Mouse (Mus musculus) intestine, embryonic 16.5 days (tissue): ENCODE results near the gene Cphx2. TPM values are rescaled to one million over a fixed set of nuclear protein-coding genes. Genes with fewer than 3 reads are reported as not detected.
"Not testable (repeated sequence)": the region's sequence is repeated elsewhere in the genome, so short reads cannot be mapped to it uniquely, and the experiment has no call there.

ENCODE experiments used
- ATAC-seq: fragments of 200-750 bp; cut with Nextera tagmentation; 2 replicates; pipeline ENCODE4 v1.8.0; 2017; ENCODE audit warnings: moderate TSS enrichment, moderate library complexity
- H3K27ac ChIP-seq: fragments of 300-500 bp; sonication (generic); 2 replicates; pipeline ENCODE4 v1.5.1; 2014; ENCODE audit warnings: mild to moderate bottlenecking, low read length
- H3K27me3 ChIP-seq: fragments of 300-500 bp; sonication (generic); replicated peaks from 2 replicates; pipeline ENCODE4 v1.6.1; 2014; ENCODE audit warnings: low read length, control low read depth, mixed read lengths; ENCODE audit not compliant: control insufficient read depth, insufficient read depth
- H3K36me3 ChIP-seq: fragments of 300-500 bp; sonication (generic); 2 replicates; pipeline ENCODE4 v1.6.1; 2014; ENCODE audit warnings: low read length, control low read depth; ENCODE audit not compliant: control insufficient read depth, insufficient read depth
- H3K4me1 ChIP-seq: fragments of 300-500 bp; sonication (generic); 2 replicates; pipeline ENCODE4 v1.6.1; 2014; ENCODE audit warnings: low read length, control low read depth, mixed read lengths; ENCODE audit not compliant: control insufficient read depth, insufficient read depth
- H3K4me2 ChIP-seq: fragments of 300-500 bp; sonication (generic); 2 replicates; pipeline ENCODE4 v1.6.1; 2014; ENCODE audit warnings: low read depth, low read length, control low read depth
- H3K4me3 ChIP-seq: fragments of 300-500 bp; sonication (generic); 2 replicates; pipeline ENCODE4 v1.5.1; 2014; ENCODE audit warnings: mild to moderate bottlenecking, low read length
- H3K9ac ChIP-seq: fragments of 300-500 bp; sonication (generic); 2 replicates; pipeline ENCODE4 v1.6.1; 2014; ENCODE audit warnings: low read depth, low read length
- H3K9me3 ChIP-seq: fragments of 300-500 bp; sonication (generic); 2 replicates; pipeline ENCODE4 v1.6.1; 2016; ENCODE audit warnings: low read length, control low read depth; ENCODE audit not compliant: control insufficient read depth
- WGBS: fragments of 180-500 bp; shearing (Covaris S2); extraction: QIAGEN DNeasy Blood & Tissue Kit; methylation state at CpG from one replicate; pipeline ENCODE4 v1.1.7; 2014; 5-methylcytosine and 5-hydroxymethylcytosine counted together
- polyA plus RNA-seq: library from polyadenylated mRNA; unstranded; fragments of >200 nt; fragmentation: Nextera tagmentation; extraction: Ambion mirVana; gene quantifications from 2 replicates; pipeline ENCODE4 v1.2.1, GENCODE M21; 2015

Cphx2 gene
- polyA plus RNA-seq, 1 experiment from 2014 or later: not detected

- peak; percentile 95 for ATAC-seq
- not testable (repeated sequence) for H3K27me3 ChIP-seq, H3K27ac ChIP-seq, H3K4me3 ChIP-seq, H3K9me3 ChIP-seq, H3K9ac ChIP-seq, H3K4me2 ChIP-seq, H3K4me1 ChIP-seq, H3K36me3 ChIP-seq
- no CpG with 5 or more reads among the region's 10 CpGs for WGBS
These were observed 14.0 kb upstream of the Cphx2 start, which contains the start of gene Tmem254c for GRCm38 (mm10) chr14:26067325-26067633. Gene Tmem254c (minus strand): TSS chr14:26067355.

GRCm38 (mm10) chr14:26076620-26077390 lies 4.5 kb upstream of the Cphx2 start:
- H3K4me1 ChIP-seq, H3K36me3 ChIP-seq, H3K4me2 ChIP-seq, H3K4me3 ChIP-seq, H3K27ac ChIP-seq, H3K9me3 ChIP-seq, H3K9ac ChIP-seq, H3K27me3 ChIP-seq: not testable (repeated sequence)
- WGBS: no CpG with 5 or more reads among the region's 5 CpGs
- ATAC-seq: peak; percentile 98

GRCm38 (mm10) chr14:26081997-26082396 lies 681 bp downstream of the Cphx2 start, which contains the start of gene Cphx3:
Gene Cphx3 (plus strand): TSS chr14:26082297.
- H3K9ac ChIP-seq, H3K4me1 ChIP-seq, H3K27ac ChIP-seq, H3K9me3 ChIP-seq, H3K4me3 ChIP-seq, ATAC-seq, H3K36me3 ChIP-seq, H3K27me3 ChIP-seq, H3K4me2 ChIP-seq: not testable (repeated sequence)
- no CpG with 5 or more reads among the region's 1 CpGs for WGBS

- H3K9me3 ChIP-seq, H3K27me3 ChIP-seq, H3K9ac ChIP-seq, H3K36me3 ChIP-seq, H3K27ac ChIP-seq, H3K4me1 ChIP-seq, H3K4me2 ChIP-seq, H3K4me3 ChIP-seq: not testable (repeated sequence)
- WGBS: no CpG with 5 or more reads among the region's 3 CpGs
- ATAC-seq: peak; percentile 46; the same call in 1 of the 2 replicates
These were observed 16.3 kb downstream of the Cphx2 start for GRCm38 (mm10) chr14:26097622-26098021.

- not testable (repeated sequence) for ATAC-seq, H3K9me3 ChIP-seq, H3K27me3 ChIP-seq, H3K36me3 ChIP-seq, H3K4me2 ChIP-seq, H3K4me3 ChIP-seq, H3K4me1 ChIP-seq, H3K27ac ChIP-seq, H3K9ac ChIP-seq
- WGBS: no CpG with 5 or more reads among the region's 7 CpGs
These were observed 36.8 kb downstream of the Cphx2 start, which contains the start of gene Duxbl2 for GRCm38 (mm10) chr14:26118150-26118549. Gene Duxbl2 (plus strand): TSS chr14:26118349.

- no CpG with 5 or more reads among the region's 18 CpGs for WGBS
- H3K27me3 ChIP-seq, H3K27ac ChIP-seq, H3K9ac ChIP-seq, H3K4me3 ChIP-seq, H3K36me3 ChIP-seq, H3K4me1 ChIP-seq, H3K4me2 ChIP-seq, H3K9me3 ChIP-seq: not testable (repeated sequence)
- peak; percentile 70 for ATAC-seq
These were observed 37.3 kb downstream of the Cphx2 start for GRCm38 (mm10) chr14:26118550-26119000.

- no CpG with 5 or more reads among the region's 7 CpGs for WGBS
- not testable (repeated sequence) for H3K27ac ChIP-seq, H3K4me1 ChIP-seq, H3K36me3 ChIP-seq, H3K9me3 ChIP-seq, ATAC-seq, H3K4me3 ChIP-seq, H3K4me2 ChIP-seq, H3K9ac ChIP-seq, H3K27me3 ChIP-seq
These were observed 37.8 kb downstream of the Cphx2 start for GRCm38 (mm10) chr14:26119095-26119494.

Other genes starting within 250 kb of the Cphx2 start
- 95.3 and 105 TPM in 2 replicates for gene Anxa11, start 239.4 kb upstream of the Cphx2 start, polyA plus RNA-seq
- 0.86 and 1.9 TPM in 2 replicates for gene Plac9a, start 178.4 kb upstream of the Cphx2 start, polyA plus RNA-seq
- gene Tmem254a, start 153.8 kb upstream of the Cphx2 start, polyA plus RNA-seq: 5.2 and 5.9 TPM in 2 replicates
- 0.33 TPM in 1 of 2 replicates, not detected in the other for gene Cphx1, start 143.2 kb upstream of the Cphx2 start, polyA plus RNA-seq
- 0.40 and 0.71 TPM in 2 replicates for gene Duxbl1, start 102.9 kb upstream of the Cphx2 start, polyA plus RNA-seq
- gene Gm9780, start 38.8 kb upstream of the Cphx2 start, polyA plus RNA-seq: 21.4 and 24.3 TPM in 2 replicates
- 56.1 and 61.1 TPM in 2 replicates for gene Tmem254c, start 14.2 kb upstream of the Cphx2 start, polyA plus RNA-seq
- 0.21 TPM in 1 of 2 replicates, not detected in the other for gene Cphx3, start 781 bp downstream of the Cphx2 start, polyA plus RNA-seq
- gene Duxbl2, start 36.8 kb downstream of the Cphx2 start, polyA plus RNA-seq: 0.70 TPM in 1 of 2 replicates, not detected in the other
- gene Plac9b, start 101.0 kb downstream of the Cphx2 start, polyA plus RNA-seq: 16.6 and 19.8 TPM in 2 replicates
- 72.5 and 75.5 TPM in 2 replicates for gene Tmem254b, start 125.5 kb downstream of the Cphx2 start, polyA plus RNA-seq
- 0.27 and 0.71 TPM in 2 replicates for gene Duxbl3, start 176.4 kb downstream of the Cphx2 start, polyA plus RNA-seq